Mouse (Mus musculus) left cerebral cortex, adult 18-20 months (tissue): ENCODE measurements around the gene Piwil4. TPM values are rescaled to one million over a fixed set of nuclear protein-coding genes. Genes with fewer than 3 reads are reported as not detected.
"Not testable (repeated sequence)": the region's sequence is repeated elsewhere in the genome, so short reads cannot be mapped to it uniquely, and the experiment has no call there.

Experiments
- DNase-seq, 2 experiments: peaks; one replicate each; pipeline ENCODE4 v3.0.0; 2021 to 2022; ENCODE audit warnings: low spot score in 2 of 2, mixed read lengths in 1 of 2
- total RNA-seq, 2 experiments: library from RNA; stranded (reverse); gene quantifications; 2 replicates each; pipeline ENCODE4 v1.2.3; 2021

The Piwil4 gene
- total RNA-seq, 2 experiments from 2014 or later = not detected

- no peak for DNase-seq
These were observed 13.9 kb downstream of the Piwil4 start for GRCm38 (mm10) chr9:14726629-14727028.

- no peak for DNase-seq
These were observed 14.5 kb downstream of the Piwil4 start for GRCm38 (mm10) chr9:14726005-14726404.

GRCm38 (mm10) chr9:14724755-14725420, 15.6 kb downstream of the Piwil4 start:
- no peak for DNase-seq

DNA sequence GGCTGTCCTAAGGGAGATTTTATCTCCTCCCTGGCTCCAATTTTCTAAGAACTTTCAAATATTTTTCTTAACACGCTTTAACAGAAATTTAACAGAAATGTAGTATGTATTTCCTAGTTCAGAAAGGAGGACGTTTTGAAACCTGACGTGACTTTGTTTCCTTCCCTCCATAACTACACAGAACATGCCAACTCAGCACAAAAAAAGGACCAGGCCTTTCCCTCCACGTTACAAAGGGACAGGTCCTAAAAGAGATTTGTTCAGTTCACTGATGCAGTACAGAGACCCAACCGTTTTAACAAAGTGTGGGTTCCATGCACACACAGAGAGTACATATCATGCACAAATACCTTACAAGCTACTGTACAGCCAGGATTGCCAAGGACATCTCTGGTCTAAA, 18.9 kb downstream of the Piwil4 start:
- no peak for DNase-seq

GRCm38 (mm10) chr9:14720384-14720783, 20.1 kb downstream of the Piwil4 start:
- no peak for DNase-seq

- no peak for DNase-seq
These were observed 22.2 kb downstream of the Piwil4 start for GRCm38 (mm10) chr9:14718332-14718691.

DNA sequence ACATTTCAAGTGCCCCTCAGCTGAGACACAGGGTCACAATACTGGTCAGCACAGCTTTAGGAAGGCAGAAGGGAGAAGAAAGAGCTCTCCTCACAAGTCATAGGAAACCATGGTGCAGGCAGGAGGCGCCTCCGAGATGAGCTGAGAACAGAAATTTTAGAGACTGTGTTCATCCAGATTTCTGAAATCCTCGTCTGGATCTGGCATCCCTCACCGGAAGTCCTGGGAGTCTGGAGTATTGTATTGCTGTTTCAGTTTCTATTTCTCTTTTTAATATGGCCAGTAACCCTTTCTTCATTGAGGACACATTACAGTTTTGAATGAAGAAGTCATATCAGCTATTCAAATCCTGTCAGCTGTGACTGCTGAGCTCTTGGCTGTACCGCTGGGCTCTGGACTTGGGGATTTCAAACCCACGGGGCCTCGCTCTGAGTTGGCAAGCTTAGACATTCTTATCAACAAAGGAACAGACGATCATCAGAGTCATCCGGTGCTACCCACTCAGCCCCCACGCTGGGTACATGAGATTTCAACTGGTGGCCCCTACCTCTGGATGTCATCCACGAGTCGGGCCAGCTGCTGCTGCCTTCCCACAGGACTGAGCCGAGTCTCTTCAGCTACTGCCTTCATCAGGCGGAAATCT, 22.7 kb downstream of the Piwil4 start:
- DNase-seq = no peak

DNA sequence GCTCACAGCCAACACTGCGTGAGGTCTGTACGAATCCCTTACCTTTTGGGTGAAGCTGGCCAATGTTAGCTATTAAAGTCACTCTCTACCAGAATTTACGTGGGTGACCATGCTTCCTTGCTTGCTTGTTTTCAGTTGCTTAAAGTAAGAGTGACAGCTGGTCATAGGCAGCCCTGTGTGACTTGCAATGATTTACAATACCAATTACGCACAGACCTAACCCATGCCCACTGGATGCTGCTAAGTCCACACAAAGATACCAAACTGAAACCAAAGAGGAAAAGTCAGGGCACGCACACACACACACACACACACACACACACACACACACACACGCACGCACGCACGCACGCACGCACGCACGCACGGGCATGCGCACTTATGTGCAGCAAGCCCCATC, 25.3 kb downstream of the Piwil4 start:
- DNase-seq = no peak

DNA sequence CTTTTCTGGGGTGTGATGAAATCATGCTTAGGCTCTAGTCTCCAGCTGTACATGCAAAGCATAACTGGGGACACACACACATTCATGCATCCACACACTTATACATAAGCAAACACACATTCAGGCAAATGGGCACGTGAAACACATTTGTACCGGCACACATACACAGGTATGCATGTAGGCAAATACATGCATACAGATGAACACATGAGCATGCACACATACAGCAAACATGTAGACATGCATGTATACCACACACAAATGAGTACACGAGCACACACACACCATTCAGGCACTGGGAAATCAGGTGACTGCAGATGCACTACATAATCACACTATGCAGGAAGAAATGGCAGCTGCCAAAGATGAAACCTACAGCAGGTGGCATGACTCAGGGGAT, 29.6 kb downstream of the Piwil4 start:
- DNase-seq = no peak

DNA sequence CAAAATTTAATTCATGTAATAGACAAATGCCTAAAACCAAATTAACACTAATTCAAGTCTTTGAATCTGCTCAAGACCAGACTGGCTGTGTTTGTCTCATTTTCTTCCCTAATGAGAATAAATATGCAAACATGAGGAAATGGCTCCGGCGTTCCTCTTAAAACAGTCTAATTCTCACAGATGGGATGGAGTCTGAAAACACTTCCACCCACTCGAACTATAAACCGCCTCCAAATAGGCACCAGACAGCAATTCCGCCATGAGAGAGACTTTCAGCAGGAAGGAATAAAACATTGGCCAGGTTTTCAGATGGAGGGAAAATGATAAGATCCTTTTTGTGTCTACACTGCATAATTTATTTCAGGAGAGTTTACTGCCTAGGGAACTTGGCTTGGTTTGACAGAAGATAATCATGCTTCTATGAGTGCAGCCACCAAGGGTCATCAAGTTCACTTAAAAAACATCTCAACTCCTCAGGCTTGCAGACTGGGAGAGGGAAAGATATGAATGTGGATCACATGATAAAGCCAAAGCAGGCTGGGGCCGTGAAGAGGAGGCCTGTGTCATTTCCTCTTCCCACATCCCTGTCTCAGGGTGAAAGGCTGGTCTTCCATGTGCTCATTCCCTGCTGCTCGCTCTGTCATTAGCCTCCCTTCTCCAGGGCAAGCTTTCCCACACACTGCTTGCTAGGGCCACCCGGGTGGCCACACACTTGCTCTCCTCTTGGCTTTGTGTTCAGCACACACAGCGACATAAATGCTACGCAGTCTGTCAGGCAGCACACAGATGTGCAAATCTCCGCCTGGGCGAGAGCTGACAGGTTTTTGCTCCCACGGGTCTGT, 35.0 kb downstream of the Piwil4 start:
- peak in 1 of 2 experiments; percentile 18 for DNase-seq

- DNase-seq = not testable (repeated sequence)
These were observed 39.7 kb downstream of the Piwil4 start for GRCm38 (mm10) chr9:14700795-14701194.

GRCm38 (mm10) chr9:14699288-14699640, 41.3 kb downstream of the Piwil4 start:
- no peak for DNase-seq

DNA sequence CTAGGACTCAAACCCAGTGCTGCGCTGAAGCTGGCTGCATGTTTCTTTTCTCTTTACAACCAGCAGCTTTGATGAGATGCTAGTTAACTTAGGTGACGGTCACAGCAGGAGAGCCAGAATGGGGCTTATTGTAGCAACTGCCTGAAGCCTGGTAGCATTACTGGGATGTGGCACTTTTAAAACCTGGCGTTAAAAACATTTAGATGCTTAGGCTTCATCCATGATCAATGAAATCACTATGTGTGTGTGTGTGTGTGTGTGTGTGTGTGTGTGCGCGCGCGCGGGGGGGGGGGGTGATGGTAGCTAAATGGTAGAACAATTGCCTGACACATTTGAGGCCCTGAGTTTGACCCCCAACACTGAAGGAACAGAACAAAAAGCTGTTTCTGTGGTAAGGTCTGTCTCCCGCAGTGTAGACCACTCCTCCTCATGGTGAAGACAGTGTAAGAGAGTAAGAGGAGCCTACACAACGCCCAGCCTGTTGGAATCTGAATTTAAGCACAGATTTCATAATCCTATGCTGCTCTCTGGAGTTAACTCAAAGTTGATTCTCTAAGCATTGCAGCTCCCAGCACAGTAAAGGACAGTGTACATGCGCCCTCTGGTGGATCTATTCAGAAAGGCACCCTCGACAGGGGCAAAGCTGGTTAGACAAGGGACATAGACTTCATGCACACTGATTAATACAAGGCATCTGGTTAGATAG, 41.8 kb downstream of the Piwil4 start:
- DNase-seq = peak; percentile 92 to 97

GRCm38 (mm10) chr9:14697903-14698302, 42.6 kb downstream of the Piwil4 start:
- no peak for DNase-seq

DNA sequence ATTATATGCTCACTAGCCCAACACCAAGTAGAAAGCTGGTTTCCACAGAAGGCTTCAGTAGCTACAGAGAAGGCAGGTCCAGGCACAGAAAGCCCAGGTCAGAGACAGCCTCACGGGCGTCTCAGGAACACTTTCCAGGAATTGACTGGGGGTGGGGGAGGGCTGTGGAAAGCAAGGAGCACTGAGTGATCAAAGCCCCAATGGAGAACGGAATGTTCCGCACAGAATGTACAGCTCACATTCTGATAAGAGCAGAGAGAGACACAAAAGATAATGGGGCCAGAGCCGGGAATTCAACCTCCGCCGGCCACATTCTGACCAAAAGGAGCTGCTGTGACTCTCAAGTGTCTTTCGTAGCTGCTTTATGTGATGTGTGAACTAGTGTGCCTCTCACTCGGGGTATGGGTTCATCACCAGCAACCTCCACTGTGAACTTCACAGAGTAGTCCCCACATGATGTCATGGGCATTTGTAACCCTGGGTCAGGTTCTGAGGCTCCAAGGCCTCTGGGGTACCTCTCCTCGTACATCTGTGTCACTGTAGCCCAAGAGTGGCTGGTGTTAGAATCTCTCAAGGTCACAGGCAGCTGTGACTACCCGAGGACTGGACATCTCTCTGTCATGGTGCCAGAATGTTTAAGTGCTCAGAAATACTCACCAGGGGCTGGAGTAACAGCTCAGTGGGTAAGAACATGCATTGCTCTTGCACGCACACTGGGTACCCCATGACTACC, 51.0 kb downstream of the Piwil4 start:
- DNase-seq = no peak

GRCm38 (mm10) chr9:14684363-14684762, 56.2 kb downstream of the Piwil4 start:
- DNase-seq = no peak

GRCm38 (mm10) chr9:14682741-14683140, 57.8 kb downstream of the Piwil4 start:
- DNase-seq = no peak

DNA sequence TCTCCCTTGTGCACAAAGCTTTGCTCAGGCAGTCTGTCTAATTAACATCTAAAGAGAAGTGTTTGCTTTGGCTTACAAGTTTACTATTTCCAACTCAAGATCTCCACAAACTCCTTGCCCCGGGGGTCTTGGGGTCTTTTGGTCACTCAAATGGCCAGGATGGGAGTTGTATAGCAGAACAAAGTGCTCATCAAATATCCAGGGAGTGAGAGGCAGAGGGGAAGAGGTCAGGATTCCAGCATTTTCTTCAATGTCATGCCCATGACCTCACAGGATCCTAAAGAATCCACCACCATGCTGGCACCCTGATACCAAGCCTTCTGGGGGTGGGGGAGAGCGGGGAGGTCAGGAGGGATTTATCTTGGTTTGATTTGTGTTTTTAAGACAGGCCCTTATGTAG, 59.9 kb downstream of the Piwil4 start:
- no peak for DNase-seq

DNA sequence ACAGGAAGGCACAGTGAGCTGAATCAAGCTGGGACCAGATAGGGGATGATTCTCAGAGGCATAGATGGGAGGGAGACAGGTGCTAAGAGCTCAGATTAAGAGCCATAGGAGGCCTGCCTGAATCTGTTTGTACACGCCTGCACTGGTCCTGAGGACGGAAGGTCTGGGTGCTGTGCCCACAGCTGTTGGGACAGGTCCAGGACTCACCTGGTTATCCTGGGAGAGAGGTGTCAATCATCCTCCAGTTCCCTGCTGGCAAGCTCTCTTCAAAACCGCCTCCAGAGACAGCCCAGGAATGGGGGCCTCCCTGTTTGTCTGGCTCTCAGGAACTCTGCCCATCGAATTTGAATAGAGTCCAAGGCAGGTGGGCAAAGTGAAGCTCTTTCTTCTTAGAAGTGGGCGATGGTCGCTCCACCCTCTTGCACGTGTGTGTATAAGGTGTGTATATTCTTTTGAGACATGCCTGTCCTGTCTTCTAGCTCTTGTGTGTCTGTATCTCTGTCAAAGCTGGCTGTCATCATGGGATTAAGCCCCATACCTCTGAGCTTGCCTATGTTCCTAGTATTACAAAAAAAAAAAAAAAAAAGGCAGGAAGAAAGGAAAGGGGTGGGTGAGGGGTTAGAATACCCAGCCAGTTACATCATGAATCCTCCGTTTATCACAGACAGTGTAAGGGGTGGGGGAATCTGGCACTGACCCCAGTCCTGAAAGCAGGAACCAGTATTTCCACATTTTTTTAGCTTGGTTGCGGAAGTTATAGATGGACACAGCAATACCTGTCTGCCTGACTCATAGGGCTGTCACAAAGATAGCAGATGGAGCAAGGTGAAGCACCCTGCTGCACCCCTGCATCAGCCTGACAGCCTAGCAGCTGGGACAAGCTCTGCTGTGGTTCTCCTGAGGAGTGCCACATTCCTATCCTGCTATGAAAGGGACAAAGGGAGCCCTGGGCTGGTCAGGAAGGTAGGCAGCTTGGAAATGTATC, 64.5 kb downstream of the Piwil4 start:
- no peak for DNase-seq

- DNase-seq = peak in 1 of 2 experiments; percentile 34
These were observed 66.0 kb downstream of the Piwil4 start for GRCm38 (mm10) chr9:14674506-14674905.
